Mouse (Mus musculus): ENCODE measurements around the gene Olfr591. TPM values are rescaled to one million over a fixed set of nuclear protein-coding genes. Genes with fewer than 3 reads are reported as not detected.
"Not testable (repeated sequence)": the region's sequence is repeated elsewhere in the genome, so short reads cannot be mapped to it uniquely, and the experiment has no call there.

Olfr591 gene
- polyA plus RNA-seq (2015; fragmentation: Nextera tagmentation; extraction: Ambion mirVana): not detected in 2 replicates

GRCm38 (mm10) chr7:103178240-103178639 lies at the start of gene Olfr591:
TSS of gene Olfr591 (minus strand) at chr7:103178340.
- H3K27ac ChIP-seq: no peak within 1 kb of the TSS
- no peak within 1 kb of the TSS for H3K4me2 ChIP-seq
- H3K27me3 ChIP-seq: no peaks in the 10 kb centered on the region
- no peaks in the 10 kb centered on the region for H3K4me1 ChIP-seq (replicated peaks)
- H3K4me3 ChIP-seq: no peak within 1 kb of the TSS
- 88% methylated on average over 1 of the region's 1 CpGs for WGBS
- peaks cover 8% of the 10 kb centered on the region; the same call in 1 of the 2 replicates for H3K9me3 ChIP-seq
- ATAC-seq (ENCODE audit: low FRiP score): no peak
- no peaks in the 10 kb centered on the region for H3K36me3 ChIP-seq
- no peak within 1 kb of the TSS for H3K9ac ChIP-seq

DNA sequence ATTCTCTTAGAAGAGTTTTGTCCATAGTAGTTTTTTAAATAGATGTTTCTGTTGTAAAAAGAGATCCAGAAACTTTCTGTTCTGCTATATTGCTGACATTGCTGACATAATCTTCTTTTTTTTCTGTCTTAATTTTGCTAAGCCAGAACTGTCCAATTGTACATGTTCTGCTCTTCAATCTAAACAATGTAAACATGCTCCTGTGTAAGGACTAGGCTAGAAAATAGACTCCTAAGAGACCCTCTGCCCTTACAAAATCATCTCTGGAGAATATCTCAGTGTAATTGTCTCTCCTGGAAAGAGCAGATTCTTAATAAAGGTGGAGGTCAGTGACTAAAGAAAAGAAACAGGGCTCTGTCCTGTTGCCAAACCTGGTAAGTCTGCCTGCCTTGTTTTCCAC lies 38.6 kb upstream of the Olfr591 start, which contains the start of gene Olfr594:
Gene Olfr594, plus strand, starts transcription at position 301 of the 400 bp plus-strand sequence.
- no peaks in the 10 kb centered on the region for H3K27me3 ChIP-seq
- no peak within 1 kb of the TSS for H3K9ac ChIP-seq
- ATAC-seq (ENCODE audit: low FRiP score): no peak
- no peak within 1 kb of the TSS for H3K4me2 ChIP-seq
- H3K4me3 ChIP-seq: no peak within 1 kb of the TSS
- no peak within 1 kb of the TSS for H3K27ac ChIP-seq
- H3K9me3 ChIP-seq: no peaks in the 10 kb centered on the region
- no peaks in the 10 kb centered on the region for H3K4me1 ChIP-seq (replicated peaks)
- no peaks in the 10 kb centered on the region for H3K36me3 ChIP-seq

- not testable (repeated sequence) for H3K27me3 ChIP-seq; H3K4me3 ChIP-seq; H3K4me2 ChIP-seq; H3K36me3 ChIP-seq; H3K4me1 ChIP-seq (replicated peaks); ATAC-seq (ENCODE audit: low FRiP score); H3K9me3 ChIP-seq; H3K27ac ChIP-seq; H3K9ac ChIP-seq
- WGBS: 90% methylated on average over 5 of the region's 5 CpGs
Observed at GRCm38 (mm10) chr7:103212050-103212449, 33.9 kb upstream of the Olfr591 start.

DNA sequence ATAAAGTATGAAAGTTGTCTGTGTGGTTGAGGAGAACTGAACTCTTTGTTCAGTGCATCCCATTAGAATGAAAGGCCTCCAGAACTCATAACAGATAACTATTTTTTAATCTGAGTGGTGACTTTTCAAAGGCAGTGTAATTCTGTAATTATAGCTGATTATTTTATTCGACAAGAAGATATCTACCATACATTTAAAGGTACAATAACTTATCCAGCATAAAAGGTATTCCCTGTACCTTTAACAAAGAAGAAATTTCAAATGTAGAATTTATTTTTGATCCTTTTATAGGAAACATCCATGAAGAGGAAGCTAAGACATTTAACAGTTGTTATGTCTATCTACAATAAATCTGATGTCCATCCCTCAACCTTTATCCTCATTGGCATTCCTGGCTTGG lies 33.4 kb upstream of the Olfr591 start, which contains the start of gene Olfr593:
Gene Olfr593, plus strand, starts transcription at position 301 of the 400 bp plus-strand sequence.
- H3K4me3 ChIP-seq: no peak within 1 kb of the TSS
- no peaks in the 10 kb centered on the region for H3K27me3 ChIP-seq
- no peak within 1 kb of the TSS for H3K9ac ChIP-seq
- WGBS: 67% methylated on average over 1 of the region's 1 CpGs
- H3K27ac ChIP-seq: no peak within 1 kb of the TSS
- H3K9me3 ChIP-seq: no peaks in the 10 kb centered on the region
- no peaks in the 10 kb centered on the region for H3K4me1 ChIP-seq (replicated peaks)
- no peak for ATAC-seq (ENCODE audit: low FRiP score)
- H3K36me3 ChIP-seq: no peaks in the 10 kb centered on the region
- H3K4me2 ChIP-seq: no peak within 1 kb of the TSS

DNA sequence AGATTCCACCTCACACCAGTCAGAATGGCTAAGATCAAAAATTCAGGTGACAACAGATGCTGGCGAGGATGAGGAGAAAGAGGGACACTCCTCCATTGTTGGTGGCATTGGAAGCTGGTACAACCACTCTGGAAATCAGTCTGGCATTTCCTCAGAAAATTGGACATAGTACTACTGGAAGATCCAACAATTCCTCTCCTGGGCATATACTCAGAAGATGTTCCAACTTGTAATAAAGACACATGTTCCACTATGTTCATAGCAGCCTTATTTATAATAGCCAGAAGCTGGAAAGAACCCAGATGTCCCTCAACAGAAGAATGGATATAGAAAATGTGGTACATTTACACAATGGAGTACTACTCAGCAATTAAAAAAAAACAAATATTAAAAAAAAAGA lies 6.4 kb upstream of the Olfr591 start, which contains the start of gene Olfr592:
Gene Olfr592, plus strand, starts transcription at position 301 of the 400 bp plus-strand sequence.
- not testable (repeated sequence) for H3K36me3 ChIP-seq; H3K27ac ChIP-seq; ATAC-seq (ENCODE audit: low FRiP score); H3K4me3 ChIP-seq; H3K4me1 ChIP-seq (replicated peaks); H3K9me3 ChIP-seq; H3K9ac ChIP-seq; H3K27me3 ChIP-seq; H3K4me2 ChIP-seq
- 74% methylated on average over 1 of the region's 1 CpGs for WGBS

DNA sequence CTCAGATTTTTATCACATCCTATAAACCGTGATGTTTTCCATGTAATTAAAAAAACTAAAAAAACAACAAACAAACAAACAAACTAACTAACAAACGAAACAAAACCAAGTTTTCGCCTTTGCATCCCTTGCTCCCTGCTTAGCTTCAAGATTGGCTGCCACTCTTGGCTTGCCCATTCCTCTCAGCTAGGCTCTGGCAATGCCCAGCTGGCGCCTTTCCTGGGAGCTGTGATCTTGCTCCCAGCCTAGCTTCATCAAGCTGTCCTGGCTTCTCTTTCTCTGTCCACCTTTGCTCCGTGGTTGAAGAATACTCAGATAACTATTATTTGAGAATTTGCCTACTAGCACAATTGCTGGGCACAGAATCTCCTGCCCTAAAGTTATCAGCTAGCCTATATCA lies 8.4 kb downstream of the Olfr591 start:
- no peak overlapping the region for H3K9ac ChIP-seq
- ATAC-seq (ENCODE audit: low FRiP score): no peak
- no peaks in the 10 kb centered on the region for H3K36me3 ChIP-seq
- no peak overlapping the region for H3K4me2 ChIP-seq
- no peaks in the 10 kb centered on the region for H3K9me3 ChIP-seq
- no peaks in the 10 kb centered on the region for H3K4me1 ChIP-seq (replicated peaks)
- H3K4me3 ChIP-seq: no peak overlapping the region
- 87% methylated on average over 5 of the region's 5 CpGs for WGBS
- no peaks in the 10 kb centered on the region for H3K27me3 ChIP-seq
- H3K27ac ChIP-seq: no peak overlapping the region

- WGBS: 65% methylated on average over 2 of the region's 2 CpGs
- no peak for ATAC-seq (ENCODE audit: low FRiP score)
- Histone ChIP-seq H3K36me3 (no peaks in the 10 kb centered on the region), H3K4me1 (replicated peaks) (no peaks in the 10 kb centered on the region), H3K9ac (no peak within 1 kb of the TSS), H3K27ac (no peak within 1 kb of the TSS), H3K9me3 (no peaks in the 10 kb centered on the region), H3K4me2 (no peak within 1 kb of the TSS), H3K4me3 (no peak within 1 kb of the TSS), H3K27me3 (no peaks in the 10 kb centered on the region)
Observed at GRCm38 (mm10) chr7:103156256-103156655, 21.9 kb downstream of the Olfr591 start, which contains the start of gene Olfr589. TSS of gene Olfr589 (minus strand) at chr7:103156356.

DNA sequence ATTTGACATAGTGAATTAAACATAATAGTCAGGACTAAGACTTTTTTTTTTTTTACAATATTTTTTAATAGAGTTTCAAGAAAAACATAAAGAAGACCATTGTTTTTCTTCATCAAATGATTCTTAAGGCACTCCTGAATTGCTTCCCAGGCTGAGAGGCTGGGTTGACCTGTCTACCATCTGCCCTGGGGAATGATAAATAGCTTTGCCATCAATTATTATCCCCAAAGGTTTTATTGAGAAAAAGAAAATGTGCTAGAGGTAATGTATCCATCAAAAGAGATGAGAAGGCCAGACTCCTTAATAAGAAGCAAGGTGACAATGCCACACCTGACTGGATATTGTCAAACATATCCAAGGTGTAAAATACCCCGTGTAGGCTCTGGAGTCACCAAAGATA lies 37.6 kb downstream of the Olfr591 start, which contains the start of gene Olfr588-ps1:
Gene Olfr588-ps1, plus strand, starts transcription at position 301 of the 400 bp plus-strand sequence.
- Histone ChIP-seq H3K27ac (no peak within 1 kb of the TSS), H3K9me3 (no peaks in the 10 kb centered on the region), H3K27me3 (no peaks in the 10 kb centered on the region), H3K4me2 (no peak within 1 kb of the TSS), H3K4me3 (no peak within 1 kb of the TSS), H3K36me3 (no peaks in the 10 kb centered on the region), H3K4me1 (replicated peaks) (no peaks in the 10 kb centered on the region), H3K9ac (no peak within 1 kb of the TSS)
- WGBS: 84% methylated on average over 1 of the region's 1 CpGs
- ATAC-seq (ENCODE audit: low FRiP score): no peak

GRCm38 (mm10) chr7:103125538-103125937 lies 52.6 kb downstream of the Olfr591 start, which contains the start of gene Olfr586:
TSS of gene Olfr586 (minus strand) at chr7:103125638.
- Histone ChIP-seq H3K4me2 (no peak within 1 kb of the TSS), H3K4me1 (replicated peaks) (no peaks in the 10 kb centered on the region), H3K27ac (no peak within 1 kb of the TSS), H3K36me3 (no peaks in the 10 kb centered on the region), H3K9ac (no peak within 1 kb of the TSS), H3K9me3 (no peaks in the 10 kb centered on the region), H3K4me3 (no peak within 1 kb of the TSS), H3K27me3 (no peaks in the 10 kb centered on the region)
- WGBS: 93% methylated on average over 3 of the region's 3 CpGs
- ATAC-seq (ENCODE audit: low FRiP score): no peak

GRCm38 (mm10) chr7:103119406-103119805 lies 58.7 kb downstream of the Olfr591 start:
- H3K4me1 ChIP-seq (replicated peaks): no peaks in the 10 kb centered on the region
- ATAC-seq (ENCODE audit: low FRiP score): no peak

More at GRCm38 (mm10) chr7:103119406-103119805, 58.7 kb downstream of the Olfr591 start:
- Histone ChIP-seq H3K27me3 (no peaks in the 10 kb centered on the region), H3K36me3 (no peaks in the 10 kb centered on the region), H3K9me3 (no peaks in the 10 kb centered on the region), H3K9ac (no peak overlapping the region), H3K4me2 (no peak overlapping the region), H3K27ac (no peak overlapping the region), H3K4me3 (no peak overlapping the region)
- WGBS: 58% methylated on average over 3 of the region's 3 CpGs

Other genes with a start within 250 kb of the Olfr591 start
- gene Olfr573-ps1, start 235.8 kb downstream of the Olfr591 start, polyA plus RNA-seq (2015; fragmentation: Nextera tagmentation; extraction: Ambion mirVana): not detected in 2 replicates
- not detected in 2 replicates for gene Olfr574, start 229.9 kb downstream of the Olfr591 start, polyA plus RNA-seq (2015; fragmentation: Nextera tagmentation; extraction: Ambion mirVana)
- not detected in 2 replicates for gene Olfr575, start 219.6 kb downstream of the Olfr591 start, polyA plus RNA-seq (2015; fragmentation: Nextera tagmentation; extraction: Ambion mirVana)
- gene Olfr576, start 215.7 kb downstream of the Olfr591 start, polyA plus RNA-seq (2015; fragmentation: Nextera tagmentation; extraction: Ambion mirVana): not detected in 2 replicates
- gene Olfr577, start 202.4 kb downstream of the Olfr591 start, polyA plus RNA-seq (2015; fragmentation: Nextera tagmentation; extraction: Ambion mirVana): not detected in 2 replicates
- not detected in 2 replicates for gene Olfr578, start 189.0 kb downstream of the Olfr591 start, polyA plus RNA-seq (2015; fragmentation: Nextera tagmentation; extraction: Ambion mirVana)
- not detected in 2 replicates for gene Olfr582, start 140.3 kb downstream of the Olfr591 start, polyA plus RNA-seq (2015; fragmentation: Nextera tagmentation; extraction: Ambion mirVana)
- not detected in 2 replicates for gene Olfr583, start 127.0 kb downstream of the Olfr591 start, polyA plus RNA-seq (2015; fragmentation: Nextera tagmentation; extraction: Ambion mirVana)
- gene Olfr584, start 96.5 kb downstream of the Olfr591 start, polyA plus RNA-seq (2015; fragmentation: Nextera tagmentation; extraction: Ambion mirVana): not detected in 2 replicates
- not detected in 2 replicates for gene Olfr585, start 80.6 kb downstream of the Olfr591 start, polyA plus RNA-seq (2015; fragmentation: Nextera tagmentation; extraction: Ambion mirVana)
- gene Olfr586, start 52.7 kb downstream of the Olfr591 start, polyA plus RNA-seq (2015; fragmentation: Nextera tagmentation; extraction: Ambion mirVana): not detected in 2 replicates
- not detected in 2 replicates for gene Olfr588-ps1, start 37.5 kb downstream of the Olfr591 start, polyA plus RNA-seq (2015; fragmentation: Nextera tagmentation; extraction: Ambion mirVana)
- gene Olfr589, start 22.0 kb downstream of the Olfr591 start, polyA plus RNA-seq (2015; fragmentation: Nextera tagmentation; extraction: Ambion mirVana): not detected in 2 replicates
- not detected in 2 replicates for gene Olfr592, start 6.5 kb upstream of the Olfr591 start, polyA plus RNA-seq (2015; fragmentation: Nextera tagmentation; extraction: Ambion mirVana)
- not detected in 2 replicates for gene Olfr593, start 33.5 kb upstream of the Olfr591 start, polyA plus RNA-seq (2015; fragmentation: Nextera tagmentation; extraction: Ambion mirVana)
- not detected in 2 replicates for gene Olfr594, start 38.7 kb upstream of the Olfr591 start, polyA plus RNA-seq (2015; fragmentation: Nextera tagmentation; extraction: Ambion mirVana)
- gene Usp17ld, start 74.2 kb upstream of the Olfr591 start, polyA plus RNA-seq (2015; fragmentation: Nextera tagmentation; extraction: Ambion mirVana): not detected in 2 replicates
- gene Olfr596, start 127.3 kb upstream of the Olfr591 start, polyA plus RNA-seq (2015; fragmentation: Nextera tagmentation; extraction: Ambion mirVana): not detected in 2 replicates
- gene Olfr597, start 138.0 kb upstream of the Olfr591 start, polyA plus RNA-seq (2015; fragmentation: Nextera tagmentation; extraction: Ambion mirVana): not detected in 2 replicates
- not detected in 2 replicates for gene Olfr598, start 145.2 kb upstream of the Olfr591 start, polyA plus RNA-seq (2015; fragmentation: Nextera tagmentation; extraction: Ambion mirVana)
- not detected in 2 replicates for gene Olfr599, start 157.6 kb upstream of the Olfr591 start, polyA plus RNA-seq (2015; fragmentation: Nextera tagmentation; extraction: Ambion mirVana)
- not detected in 2 replicates for gene Olfr600, start 171.3 kb upstream of the Olfr591 start, polyA plus RNA-seq (2015; fragmentation: Nextera tagmentation; extraction: Ambion mirVana)
- gene Olfr601, start 184.3 kb upstream of the Olfr591 start, polyA plus RNA-seq (2015; fragmentation: Nextera tagmentation; extraction: Ambion mirVana): not detected in 2 replicates
- gene Olfr603, start 207.8 kb upstream of the Olfr591 start, polyA plus RNA-seq (2015; fragmentation: Nextera tagmentation; extraction: Ambion mirVana): not detected in 2 replicates
- not detected in 2 replicates for gene Usp17lc, start 236.7 kb upstream of the Olfr591 start, polyA plus RNA-seq (2015; fragmentation: Nextera tagmentation; extraction: Ambion mirVana)

Data from hindbrain, embryonic 13.5 days (tissue).